Mouse (Mus musculus): ENCODE data around the gene Man1b1.

DNA sequence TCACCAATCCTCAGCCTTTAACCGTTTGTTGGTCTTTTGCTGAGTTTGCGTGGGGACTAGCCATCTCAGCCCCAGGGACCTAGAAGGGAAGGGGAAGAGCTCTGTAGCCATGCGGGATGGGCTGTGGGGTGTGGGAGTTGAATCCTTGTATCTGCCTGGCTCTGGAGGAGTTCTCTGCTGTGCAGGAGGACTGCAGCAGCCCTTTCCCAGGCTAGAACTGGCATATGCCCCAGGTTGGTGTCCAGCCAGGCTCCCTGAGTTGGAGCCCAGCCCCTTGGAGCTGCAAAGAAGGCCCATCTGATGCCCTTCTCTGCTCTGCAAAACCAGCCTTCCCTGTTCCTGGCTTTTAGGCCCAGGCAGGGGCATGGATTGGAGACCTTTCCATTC, 64.5 kb downstream of the Man1b1 start:
- TF ChIP-seq CTCF (IDR thresholded peaks at IDR 0.05; ENCODE audit: low read depth) (no peak), EP300 (optimal IDR thresholded peaks at IDR 0.05) (no peak)
